Mouse (Mus musculus): ENCODE measurements around the gene 1810009A15Rik. TPM values are rescaled to one million over a fixed set of nuclear protein-coding genes. Genes with fewer than 3 reads are reported as not detected.

Gene 1810009A15Rik
- polyA plus RNA-seq, 1 experiment from 2014 or later = 107 TPM

- Histone ChIP-seq H3K27ac (ENCODE audit: low read depth, low read length) (no peak overlapping the region), H3K27me3 (ENCODE audit: control insufficient read depth, insufficient read depth, low read length) (no peaks in the 10 kb centered on the region), H3K4me3 (ENCODE audit: low read depth, low read length) (no peak overlapping the region), H3K9me3 (ENCODE audit: control insufficient read depth, low read length) (no peaks in the 10 kb centered on the region), H3K36me3 (ENCODE audit: control insufficient read depth, insufficient read depth, low read length) (no peaks in the 10 kb centered on the region), H3K4me1 (replicated peaks; ENCODE audit: control insufficient read depth, insufficient read depth, low read length) (peaks cover 6% of the 10 kb centered on the region; the same call in 1 of the 2 replicates), H3K4me2 (replicated peaks; ENCODE audit: low read depth, low read length) (no peak overlapping the region), H3K9ac (ENCODE audit: low read depth, low read length) (no peak overlapping the region)
- ATAC-seq (ENCODE audit: low FRiP score) = no peak
- DNase-seq (ENCODE audit: low spot score) = no peak
- 96% methylated on average over 2 of the region's 2 CpGs for WGBS
Measured at GRCm38 (mm10) chr19:8936736-8937135, 48.1 kb downstream of the 1810009A15Rik start.

Other genes with a start within 250 kb of the 1810009A15Rik start
- 0.13 and 0.20 TPM in 2 replicates for gene Chrm1, start 225.1 kb upstream of the 1810009A15Rik start, polyA plus RNA-seq (2014; fragmentation: Nextera tagmentation; extraction: Ambion mirVana)
- gene Slc3a2, start 165.5 kb upstream of the 1810009A15Rik start, polyA plus RNA-seq (2014; fragmentation: Nextera tagmentation; extraction: Ambion mirVana) = 123 and 136 TPM in 2 replicates
- gene Wdr74, start 153.0 kb upstream of the 1810009A15Rik start, polyA plus RNA-seq (2014; fragmentation: Nextera tagmentation; extraction: Ambion mirVana) = 83.6 and 87.1 TPM in 2 replicates
- gene 1700092M07Rik, start 148.1 kb upstream of the 1810009A15Rik start, polyA plus RNA-seq (2014; fragmentation: Nextera tagmentation; extraction: Ambion mirVana) = 1.6 and 2.6 TPM in 2 replicates
- gene Stx5a, start 147.4 kb upstream of the 1810009A15Rik start, polyA plus RNA-seq (2014; fragmentation: Nextera tagmentation; extraction: Ambion mirVana) = 100 and 111 TPM in 2 replicates
- gene Nxf1, start 131.8 kb upstream of the 1810009A15Rik start, polyA plus RNA-seq (2014; fragmentation: Nextera tagmentation; extraction: Ambion mirVana) = 213 and 224 TPM in 2 replicates
- gene Tmem223, start 117.9 kb upstream of the 1810009A15Rik start, polyA plus RNA-seq (2014; fragmentation: Nextera tagmentation; extraction: Ambion mirVana) = 192 and 194 TPM in 2 replicates
- gene Tmem179b, start 114.4 kb upstream of the 1810009A15Rik start, polyA plus RNA-seq (2014; fragmentation: Nextera tagmentation; extraction: Ambion mirVana) = 46.4 and 50.8 TPM in 2 replicates
- 15.4 and 17.1 TPM in 2 replicates for gene Taf6l, start 102.4 kb upstream of the 1810009A15Rik start, polyA plus RNA-seq (2014; fragmentation: Nextera tagmentation; extraction: Ambion mirVana)
- 184 and 194 TPM in 2 replicates for gene Polr2g, start 90.3 kb upstream of the 1810009A15Rik start, polyA plus RNA-seq (2014; fragmentation: Nextera tagmentation; extraction: Ambion mirVana)
- gene Zbtb3, start 86.3 kb upstream of the 1810009A15Rik start, polyA plus RNA-seq (2014; fragmentation: Nextera tagmentation; extraction: Ambion mirVana) = 5.7 and 7.5 TPM in 2 replicates
- gene Ttc9c, start 69.5 kb upstream of the 1810009A15Rik start, polyA plus RNA-seq (2014; fragmentation: Nextera tagmentation; extraction: Ambion mirVana) = 47.0 and 53.1 TPM in 2 replicates
- 7.0 and 10.1 TPM in 2 replicates for gene Hnrnpul2, start 68.8 kb upstream of the 1810009A15Rik start, polyA plus RNA-seq (2014; fragmentation: Nextera tagmentation; extraction: Ambion mirVana)
- gene AC129217.1, start 59.1 kb upstream of the 1810009A15Rik start, polyA plus RNA-seq (2014; fragmentation: Nextera tagmentation; extraction: Ambion mirVana) = not detected in 2 replicates
- 55.6 and 59.6 TPM in 2 replicates for gene Bscl2, start 51.4 kb upstream of the 1810009A15Rik start, polyA plus RNA-seq (2014; fragmentation: Nextera tagmentation; extraction: Ambion mirVana)
- gene Gng3, start 49.7 kb upstream of the 1810009A15Rik start, polyA plus RNA-seq (2014; fragmentation: Nextera tagmentation; extraction: Ambion mirVana) = 158 TPM in 2 replicates
- 0.32 and 0.37 TPM in 2 replicates for gene Lrrn4cl, start 38.1 kb upstream of the 1810009A15Rik start, polyA plus RNA-seq (2014; fragmentation: Nextera tagmentation; extraction: Ambion mirVana)
- 164 and 180 TPM in 2 replicates for gene Ubxn1, start 17.4 kb upstream of the 1810009A15Rik start, polyA plus RNA-seq (2014; fragmentation: Nextera tagmentation; extraction: Ambion mirVana)
- 56.1 and 57.2 TPM in 2 replicates for gene Uqcc3, start 7.9 kb upstream of the 1810009A15Rik start, polyA plus RNA-seq (2014; fragmentation: Nextera tagmentation; extraction: Ambion mirVana)
- gene Lbhd1, start 5.1 kb upstream of the 1810009A15Rik start, polyA plus RNA-seq (2014; fragmentation: Nextera tagmentation; extraction: Ambion mirVana) = 89.6 and 103 TPM in 2 replicates
- not detected in 2 replicates for gene Gm49403, start 4.9 kb upstream of the 1810009A15Rik start, polyA plus RNA-seq (2014; fragmentation: Nextera tagmentation; extraction: Ambion mirVana)
- gene Gm49416, start 73 bp downstream of the 1810009A15Rik start, polyA plus RNA-seq (2014; fragmentation: Nextera tagmentation; extraction: Ambion mirVana) = not detected in 2 replicates
- gene Ints5, start 4.2 kb downstream of the 1810009A15Rik start, polyA plus RNA-seq (2014; fragmentation: Nextera tagmentation; extraction: Ambion mirVana) = 26.1 and 32.1 TPM in 2 replicates
- 89.8 and 102 TPM in 2 replicates for gene Ganab, start 9.2 kb downstream of the 1810009A15Rik start, polyA plus RNA-seq (2014; fragmentation: Nextera tagmentation; extraction: Ambion mirVana)
- gene B3gat3, start 31.5 kb downstream of the 1810009A15Rik start, polyA plus RNA-seq (2014; fragmentation: Nextera tagmentation; extraction: Ambion mirVana) = 43.5 and 45.8 TPM in 2 replicates
- 1.0 and 1.1 TPM in 2 replicates for gene Rom1, start 40.5 kb downstream of the 1810009A15Rik start, polyA plus RNA-seq (2014; fragmentation: Nextera tagmentation; extraction: Ambion mirVana)
- gene Eml3, start 40.7 kb downstream of the 1810009A15Rik start, polyA plus RNA-seq (2014; fragmentation: Nextera tagmentation; extraction: Ambion mirVana) = 6.5 and 7.8 TPM in 2 replicates
- 45.6 and 52.3 TPM in 2 replicates for gene Mta2, start 53.0 kb downstream of the 1810009A15Rik start, polyA plus RNA-seq (2014; fragmentation: Nextera tagmentation; extraction: Ambion mirVana)
- 23.7 and 27.8 TPM in 2 replicates for gene Tut1, start 65.0 kb downstream of the 1810009A15Rik start, polyA plus RNA-seq (2014; fragmentation: Nextera tagmentation; extraction: Ambion mirVana)
- gene Eef1g, start 78.2 kb downstream of the 1810009A15Rik start, polyA plus RNA-seq (2014; fragmentation: Nextera tagmentation; extraction: Ambion mirVana) = 462 and 475 TPM in 2 replicates
- 6.0 and 14.1 TPM in 2 replicates for gene Ahnak, start 100.4 kb downstream of the 1810009A15Rik start, polyA plus RNA-seq (2014; fragmentation: Nextera tagmentation; extraction: Ambion mirVana)
- not detected in 2 replicates for gene Scgb1a1, start 199.1 kb downstream of the 1810009A15Rik start, polyA plus RNA-seq (2014; fragmentation: Nextera tagmentation; extraction: Ambion mirVana)
- 14.9 and 15.6 TPM in 2 replicates for gene Asrgl1, start 246.8 kb downstream of the 1810009A15Rik start, polyA plus RNA-seq (2014; fragmentation: Nextera tagmentation; extraction: Ambion mirVana)